Mouse (Mus musculus): ENCODE measurements at regions not wholly inside any gene's neighbourhood (a gene's known extent, or its start where the extent isn't known, plus 50 kb on each side); places are given as distances from the start of the nearest gene placed in this dataset.
"Not testable (repeated sequence)": the region's sequence is repeated elsewhere in the genome, so short reads cannot be mapped to it uniquely, and the experiment has no call there.

DNA sequence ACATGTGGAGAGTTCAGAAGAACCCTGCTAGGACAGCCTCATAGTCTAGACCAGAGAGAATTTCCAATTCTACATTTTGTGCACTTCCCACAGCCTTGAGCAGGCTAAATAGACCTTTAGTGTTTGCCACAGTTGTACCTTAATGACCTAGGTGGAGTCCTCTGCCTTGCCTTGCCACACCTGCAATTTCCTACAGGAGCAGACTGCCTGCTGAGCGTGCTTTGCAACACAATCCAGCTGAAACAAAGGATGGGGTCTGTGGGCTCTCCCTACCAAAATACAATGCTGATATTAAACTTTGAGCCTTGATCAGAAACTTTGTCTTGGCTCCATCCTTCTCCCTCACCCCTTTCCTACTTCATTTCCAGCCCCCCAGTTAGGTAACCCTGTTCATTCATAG is 326.0 kb upstream of the Snx7 start:
- no peak for DNase-seq (ENCODE audit: low spot score in 2 of 2)

GRCm38 (mm10) chr3:118189382-118189781 is 320.6 kb upstream of the Snx7 start:
- no peak for DNase-seq (ENCODE audit: low spot score in 2 of 2)

DNA sequence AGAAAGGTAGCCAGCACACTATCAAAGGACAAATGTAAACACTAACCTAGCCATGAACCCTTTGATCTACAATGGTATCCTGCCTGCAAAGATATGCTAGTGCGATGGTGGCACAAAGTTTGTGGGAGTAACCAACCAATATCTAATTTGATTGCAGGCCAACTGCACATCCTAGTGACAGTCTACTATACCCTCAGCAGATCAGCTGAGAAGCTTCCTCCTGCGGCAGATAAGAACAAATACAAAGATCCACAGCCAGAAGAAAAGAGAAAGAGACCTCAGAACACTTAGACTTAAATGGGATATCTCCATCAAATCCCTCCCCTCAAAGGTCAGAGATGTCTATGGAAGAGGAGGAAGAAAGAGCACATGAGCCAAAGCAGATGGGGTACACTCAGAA is 308.7 kb upstream of the Snx7 start:
- DNase-seq (ENCODE audit: low spot score in 2 of 2), result no peak

DNA sequence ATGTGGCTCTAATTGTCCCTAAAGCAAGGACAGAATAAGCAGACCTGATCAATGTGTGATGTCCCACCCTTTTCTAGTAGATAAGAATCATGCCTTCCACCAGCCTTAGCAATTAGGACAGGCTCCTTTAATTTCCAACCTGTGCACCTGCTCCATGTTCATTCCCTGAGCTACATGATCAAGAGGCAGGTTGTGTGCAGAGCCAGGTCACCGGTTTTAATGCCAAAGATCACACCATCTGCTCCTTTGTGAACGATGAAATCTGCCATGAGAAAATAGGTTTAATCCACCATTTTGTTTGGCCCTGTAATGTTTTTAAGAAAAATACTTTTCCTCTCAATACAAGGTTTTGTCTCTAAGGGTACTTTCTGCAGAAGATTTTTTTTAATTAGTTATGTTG is 294.2 kb upstream of the Snx7 start:
- DNase-seq (ENCODE audit: low spot score in 2 of 2), result no peak

- no peak for DNase-seq (ENCODE audit: low spot score in 2 of 2)
These were observed 276.1 kb upstream of the Snx7 start for GRCm38 (mm10) chr3:118144788-118145187.

GRCm38 (mm10) chr3:118141731-118142130 is 273.0 kb upstream of the Snx7 start:
- no peak for DNase-seq (ENCODE audit: low spot score in 2 of 2)

- DNase-seq (ENCODE audit: low spot score in 2 of 2), result no peak
These were observed 271.4 kb upstream of the Snx7 start for GRCm38 (mm10) chr3:118140108-118140507.

DNA sequence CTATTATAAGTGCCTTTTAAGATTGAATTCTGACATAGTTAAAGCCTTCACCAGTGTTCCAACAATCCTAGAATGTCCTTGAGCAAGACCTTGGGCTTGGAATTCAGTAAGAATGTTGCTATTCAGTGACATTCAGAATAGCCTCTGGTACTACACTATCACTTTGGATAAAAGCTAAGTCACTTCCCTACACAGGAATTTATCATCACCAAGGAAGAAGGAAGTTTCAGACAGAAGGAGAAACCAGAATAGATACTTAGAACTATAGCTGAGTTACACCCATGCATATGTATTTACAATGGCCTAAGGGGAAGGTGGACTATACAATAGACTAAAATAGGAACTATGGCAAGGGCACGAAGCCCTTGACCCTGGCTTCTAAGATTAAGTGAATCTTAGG is 259.6 kb upstream of the Snx7 start:
- not testable (repeated sequence) for DNase-seq (ENCODE audit: low spot score in 2 of 2)

GRCm38 (mm10) chr3:118102635-118103034 is 233.9 kb upstream of the Snx7 start:
- DNase-seq (ENCODE audit: low spot score in 2 of 2), result no peak

GRCm38 (mm10) chr3:118084508-118084907 is 215.8 kb upstream of the Snx7 start:
- no peak for DNase-seq (ENCODE audit: low spot score in 2 of 2)

DNA sequence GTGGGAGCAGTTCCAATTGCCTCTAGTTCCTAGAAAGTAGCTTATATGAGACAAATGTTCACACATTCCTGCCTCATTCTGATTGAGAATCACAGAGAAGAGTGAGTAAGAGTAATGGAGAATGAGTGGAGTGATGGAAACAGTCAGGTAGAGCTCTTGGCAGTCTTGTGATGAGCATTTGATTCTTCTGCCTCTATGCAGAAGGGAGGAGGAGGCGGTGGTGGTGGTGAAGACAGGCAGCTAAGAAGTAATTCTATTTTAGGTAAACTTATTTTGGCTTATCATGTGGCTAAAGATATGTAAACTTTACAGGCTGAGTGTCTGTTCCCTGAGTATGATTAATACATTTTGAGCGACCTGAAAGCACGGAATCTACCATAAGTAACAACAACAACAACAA is 203.6 kb upstream of the Snx7 start:
- no peak for DNase-seq (ENCODE audit: low spot score in 2 of 2)

DNA sequence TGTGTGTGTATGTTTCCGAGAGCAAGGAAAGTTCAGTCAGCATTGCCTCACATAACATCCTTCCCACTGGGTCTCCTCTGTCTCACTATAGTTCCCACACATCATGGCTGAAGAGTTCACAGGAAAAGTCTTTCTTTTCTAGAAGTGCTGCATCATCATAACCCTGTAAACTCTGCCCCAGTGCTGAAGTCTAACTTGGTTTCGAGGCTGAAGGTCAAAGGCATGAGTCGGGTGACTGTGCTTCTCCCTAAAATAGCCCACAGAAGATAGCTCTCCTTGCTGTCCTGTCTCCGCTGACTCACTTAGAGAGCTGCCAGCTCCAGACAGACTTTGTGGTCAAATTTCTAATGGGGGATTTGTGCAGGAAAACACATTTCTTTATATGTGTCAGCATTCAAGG is 201.4 kb upstream of the Snx7 start:
- DNase-seq (ENCODE audit: low spot score in 2 of 2), result peak in 1 of 2 experiments; percentile 5

DNA sequence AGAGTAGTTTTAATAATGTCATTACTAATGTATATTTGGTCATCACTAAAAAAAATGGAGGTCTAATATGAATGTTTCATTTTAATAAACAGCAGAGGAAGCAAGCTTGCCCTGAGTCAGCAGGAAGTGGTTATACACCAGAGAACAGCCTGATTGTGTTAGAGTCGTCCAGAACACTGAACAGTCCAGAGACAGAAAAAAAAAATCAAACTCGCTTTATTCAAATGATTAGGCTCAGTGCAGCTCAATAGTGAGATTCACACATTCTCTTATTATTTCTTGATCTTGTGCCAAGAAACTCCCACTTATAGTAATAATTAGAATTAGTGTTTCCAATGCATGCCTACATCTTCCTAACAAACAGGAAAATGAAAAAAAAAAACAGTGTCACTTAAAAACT is 194.9 kb upstream of the Snx7 start:
- no peak for DNase-seq (ENCODE audit: low spot score in 2 of 2)

GRCm38 (mm10) chr3:118062569-118062968 is 193.8 kb upstream of the Snx7 start:
- DNase-seq (ENCODE audit: low spot score in 2 of 2), result no peak

GRCm38 (mm10) chr3:118047016-118047415 is 178.3 kb upstream of the Snx7 start:
- no peak for DNase-seq (ENCODE audit: low spot score in 2 of 2)

- DNase-seq (ENCODE audit: low spot score in 2 of 2), result no peak
These were observed 177.8 kb upstream of the Snx7 start for GRCm38 (mm10) chr3:118046536-118046935.

DNA sequence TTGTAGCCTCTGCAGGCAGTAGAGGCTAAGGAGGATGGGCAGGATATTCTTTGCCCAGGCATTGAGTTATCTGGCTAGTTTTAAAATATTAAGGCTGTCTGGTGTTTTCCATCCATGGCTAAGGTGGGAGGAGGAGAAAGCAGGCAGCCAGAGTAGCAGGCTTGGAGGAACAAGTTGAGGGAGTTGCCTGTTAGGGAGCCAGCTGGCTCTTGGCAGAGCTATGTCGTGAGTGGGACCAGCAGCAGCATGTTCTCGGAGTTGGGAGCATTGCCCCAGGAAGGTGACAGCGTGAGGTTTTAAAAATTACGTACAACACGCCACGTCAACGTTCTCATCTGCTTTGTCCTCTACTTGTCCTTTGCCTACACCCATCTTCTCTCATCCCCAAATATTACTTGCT is 167.8 kb upstream of the Snx7 start:
- DNase-seq (ENCODE audit: low spot score in 2 of 2), result no peak

- no peak for DNase-seq (ENCODE audit: low spot score in 2 of 2)
These were observed 126.7 kb upstream of the Snx7 start for GRCm38 (mm10) chr3:117995401-117995800.

GRCm38 (mm10) chr3:117994110-117994509 is 125.4 kb upstream of the Snx7 start:
- no peak for DNase-seq (ENCODE audit: low spot score in 2 of 2)

GRCm38 (mm10) chr3:117990561-117990960 is 121.8 kb upstream of the Snx7 start:
- DNase-seq (ENCODE audit: low spot score in 2 of 2), result no peak

GRCm38 (mm10) chr3:117988443-117988842 is 119.7 kb upstream of the Snx7 start:
- DNase-seq (ENCODE audit: low spot score in 2 of 2), result no peak

DNA sequence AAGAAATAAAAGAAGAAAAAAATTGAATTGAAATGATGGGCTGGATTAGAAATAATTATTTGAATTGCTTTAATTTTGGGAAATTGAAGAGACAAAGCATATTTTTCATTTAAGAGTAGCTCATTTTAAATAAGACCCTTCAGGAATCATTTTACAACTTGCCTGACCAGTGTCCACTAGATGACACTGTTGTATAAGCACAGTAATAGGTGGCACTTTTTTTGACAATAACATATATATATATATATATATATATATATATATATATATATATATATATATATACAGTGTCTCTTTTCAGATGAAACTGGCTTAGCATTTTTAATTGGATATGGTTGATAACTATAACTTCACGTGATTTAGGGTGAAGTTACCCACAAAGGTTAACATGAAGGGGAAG is 106.9 kb upstream of the Snx7 start:
- DNase-seq (ENCODE audit: low spot score in 2 of 2), result no peak

- no peak for DNase-seq (ENCODE audit: low spot score in 2 of 2)
These were observed 100.1 kb upstream of the Snx7 start for GRCm38 (mm10) chr3:117968805-117969204.

GRCm38 (mm10) chr3:117938426-117938825 is 69.7 kb upstream of the Snx7 start:
- DNase-seq (ENCODE audit: low spot score in 2 of 2), result no peak
